ENCODE assay signal across 23 mouse cellular contexts in the genomic region with DNA sequence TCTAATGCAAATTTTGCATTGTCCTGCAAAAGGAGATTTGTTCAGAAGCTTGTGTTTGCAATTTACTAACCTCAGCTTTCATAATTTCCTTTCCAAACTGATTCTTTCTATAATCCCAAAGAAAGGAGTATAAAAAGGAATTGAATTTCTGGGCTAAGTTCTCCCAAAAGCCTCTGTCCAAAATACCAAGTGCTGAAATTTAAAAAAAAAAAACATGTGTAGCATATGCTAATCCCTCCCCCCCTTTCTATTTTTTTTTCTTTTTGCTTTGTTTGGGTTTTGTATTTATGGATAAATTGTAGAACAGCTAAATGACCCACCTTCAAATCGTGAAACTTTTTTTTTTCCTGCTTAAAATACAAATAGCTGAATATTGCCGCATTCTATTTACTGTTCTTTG. TPM values are rescaled to one million over a fixed set of nuclear protein-coding genes. Genes with fewer than 3 reads are reported as not detected.
DNase-seq lines count a peak whose midpoint lies in the region; ATAC-seq and TF ChIP-seq lines count a peak whose summit lies in the region.
"Had no signal": no experiment of that assay in that cellular context is flagged by ENCODE, and none has a peak within 500 bp of the region (broad histone marks: within the 10 kb centered on the region; RNA-seq: fewer than 3 reads in every experiment).

No protein-coding gene starts in this region.

- no peak overlapping the region for H3K4me3 ChIP-seq in lung, embryonic 14.5 days (ENCODE audit: low read depth, low read length)
- H3K4me3 ChIP-seq in CH12.LX (replicated peaks in 1 of 3; ENCODE audit: low read depth in 2 of 3, low read length in 2 of 3, poor library complexity in 1 of 3) (no peak overlapping the region), ES-E14 (ENCODE audit: insufficient read depth in 1 of 2, low read depth in 1 of 2, low read length in 2 of 2, poor library complexity in 1 of 2, severe bottlenecking in 1 of 2) (no peak overlapping the region)

- TF ChIP-seq CTCF in lung, embryonic 14.5 days (IDR thresholded peaks at IDR 0.05; ENCODE audit: low read depth): no peak
- TF ChIP-seq CTCF in CH12.LX (conservative IDR thresholded peaks at IDR 0.05 in 1 of 2, IDR thresholded peaks at IDR 0.05 in 1 of 2; ENCODE audit: low read depth in 2 of 2, low read length in 2 of 2): no peak

- in situ Hi-C loops in CH12.LX (cut with MboI; ENCODE audit: low pct_ligation_motif_present, low pct_unique_long_range_greater_than_20kb, low sequenced_read_pairs): no loop called here
- in situ Hi-C loops in ES-E14 (cut with MboI; ENCODE audit: low sequenced_read_pairs in 2 of 2, unreplicated experiment in 2 of 2): no loop called here

- H3K4me2 ChIP-seq in lung, embryonic 14.5 days: no peak overlapping the region
- no peak overlapping the region for H3K4me2 ChIP-seq in CH12.LX (ENCODE audit: insufficient read depth, low read depth, poor library complexity, severe bottlenecking)

- no peaks in the 10 kb centered on the region for H3K79me2 ChIP-seq in CH12.LX (replicated peaks; ENCODE audit: control insufficient read depth, extremely low read depth, insufficient read depth, poor library complexity, severe bottlenecking)

- H3K9ac ChIP-seq in lung, embryonic 14.5 days: no peak overlapping the region
- H3K9ac ChIP-seq in CH12.LX (ENCODE audit: insufficient read depth, low read depth) (no peak overlapping the region), ES-E14 (ENCODE audit: insufficient read depth, low read depth, low read length, poor library complexity, severe bottlenecking) (no peak overlapping the region)

- H3K9me3 ChIP-seq in lung, embryonic 14.5 days (ENCODE audit: low read depth, low read length): no peaks in the 10 kb centered on the region
- H3K9me3 ChIP-seq in CH12.LX (replicated peaks; ENCODE audit: low read length) (no peaks in the 10 kb centered on the region), ES-E14 (ENCODE audit: control insufficient read depth, insufficient read depth, low read depth, low read length) (no peaks in the 10 kb centered on the region)
- H3K9me3 ChIP-seq: G1E had no signal

- TF ChIP-seq EP300 in CH12.LX (IDR thresholded peaks at IDR 0.05; ENCODE audit: low read length): no peak

- TF ChIP-seq RAD21 in CH12.LX (IDR thresholded peaks at IDR 0.05; ENCODE audit: low read depth, low read length): no peak

- peak; percentile 48 for DNase-seq in lung, embryonic 14.5 days
- no peak for DNase-seq in lung, postnatal 10 days
- no peak for DNase-seq in CH12.LX (ENCODE audit: extremely low read depth)
- no peak for DNase-seq in ES-E14 (ENCODE audit: low read depth, low spot score)
- DNase-seq in ovary, postnatal 14 days (ENCODE audit: low spot score): no peak
- DNase-seq in layer of hippocampus, postnatal 10 days (ENCODE audit: low spot score in 2 of 2): no peak
- DNase-seq: adrenal gland, adult 2 months; adrenal gland, adult 8-10 months; adrenal gland, postnatal 10 days; adrenal gland, postnatal 14 days; adrenal gland, postnatal 25 days; adrenal gland, postnatal 36 days; B cell, adult 2 months; cerebellum, adult 11 months; cerebellum, adult 11-12 months; cerebellum, adult 18-20 months; cerebellum, adult 2 months; cerebellum, adult 8-10 months had no signal

- no peak for ATAC-seq in lung, embryonic 14.5 days (ENCODE audit: insufficient read depth)
- ATAC-seq: activated CD4-positive, CD25-positive, alpha-beta regulatory T cell, adult 4 months; CD4-positive, CD25-positive, alpha-beta regulatory T cell, adult 4 months; Patski had no signal

- TF ChIP-seq POLR2A in CH12.LX (IDR thresholded peaks at IDR 0.05; ENCODE audit: low read depth, low read length): no peak

- no peaks in the 10 kb centered on the region for H3K36me3 ChIP-seq in lung, embryonic 14.5 days (ENCODE audit: insufficient read depth)
- H3K36me3 ChIP-seq in CH12.LX (replicated peaks in 1 of 2; ENCODE audit: control insufficient read depth in 1 of 2, insufficient read depth in 1 of 2, low read length in 1 of 2) (no peaks in the 10 kb centered on the region), ES-E14 (ENCODE audit: control insufficient read depth, insufficient read depth, low read length, poor library complexity, severe bottlenecking) (no peaks in the 10 kb centered on the region)
- H3K36me3 ChIP-seq: G1E had no signal

- dilution Hi-C loops in CH12.LX (cut with MboI; ENCODE audit: extremely low pct_ligation_motif_present, extremely low pct_unique_long_range_greater_than_20kb, low sequenced_read_pairs): no loop called here

- H3K27me3 ChIP-seq in lung, embryonic 14.5 days (ENCODE audit: insufficient read depth, low read length): no peaks in the 10 kb centered on the region
- no peaks in the 10 kb centered on the region for H3K27me3 ChIP-seq in CH12.LX (replicated peaks)
- H3K27me3 ChIP-seq: Patski had no signal

- no peaks in the 10 kb centered on the region for H3K4me1 ChIP-seq in lung, embryonic 14.5 days (ENCODE audit: insufficient read depth)
- no peaks in the 10 kb centered on the region for H3K4me1 ChIP-seq in CH12.LX (ENCODE audit: control insufficient read depth in 1 of 2, insufficient read depth in 2 of 2)
- no peaks in the 10 kb centered on the region for H3K4me1 ChIP-seq in ES-E14 (ENCODE audit: control insufficient read depth in 2 of 2, insufficient read depth in 2 of 2, low read length in 2 of 2, poor library complexity in 1 of 2)

- WGBS in lung, embryonic 14.5 days: 94% methylated on average over 2 of the region's 2 CpGs

- no peak overlapping the region for H3K27ac ChIP-seq in lung, embryonic 14.5 days (ENCODE audit: low read depth)
- H3K27ac ChIP-seq in CH12.LX (ENCODE audit: insufficient read depth, low read depth) (no peak overlapping the region), ES-E14 (ENCODE audit: insufficient read depth, low read depth, low read length, poor library complexity, severe bottlenecking) (no peak overlapping the region)

TF ChIP-seq in CH12.LX, 34 proteins besides CTCF, POLR2A, EP300 and RAD21:
- TF ChIP-seq POLR2AphosphoS2 (IDR thresholded peaks at IDR 0.05; ENCODE audit: low read depth, low read length) (no peak), ZNF384 (IDR thresholded peaks at IDR 0.05; ENCODE audit: low read depth, low read length) (peak; percentile 22; the same call in 1 of the 2 replicates)

TF ChIP-seq in ES-E14, 5 proteins besides CTCF, POLR2A, EP300 and RAD21:
- TF ChIP-seq MAFK (IDR thresholded peaks at IDR 0.05; ENCODE audit: insufficient read depth, low read depth, low read length) (no peak), HCFC1 (IDR thresholded peaks at IDR 0.05; ENCODE audit: borderline replicate concordance, insufficient read depth, low read length) (no peak), ZNF384 (IDR thresholded peaks at IDR 0.05; ENCODE audit: low read depth, low read length) (peak; percentile 95), CHD2 (IDR thresholded peaks at IDR 0.05; ENCODE audit: low read depth, low read length) (no peak)

RNA-seq across cellular contexts. Expression of a gene that starts 53.2 kb away (rescaled TPM):
- 14.5 and 14.8 TPM in 2 replicates for polyA plus RNA-seq in lung, embryonic 14.5 days (2014; fragmentation: Nextera tagmentation; extraction: Ambion mirVana)
- total RNA-seq in CH12.LX (2012; rRNA removed) (not detected in 2 replicates), CH12.LX (2014; rRNA removed) (not detected in 2 replicates), ES-E14 (2012; rRNA removed) (20.1 and 32.6 TPM in 2 replicates)
- polyA plus RNA-seq in CH12.LX (2012; ENCODE audit: insufficient read length, low read depth): not detected in 2 replicates
- total RNA-seq in layer of hippocampus, postnatal 10 days (2021): 1 to 10 TPM; 4.2 to 6.3 TPM
- total RNA-seq: MEL had no signal
- polyA plus RNA-seq: G1E had no signal

Comparison
In these comparisons a context has a peak if more than half of its experiments do, and no peak if none do; other contexts are left out.
1. RNA of a gene that starts 53.2 kb away (total RNA-seq): 20.1 to 32.6 TPM in ES-E14 and 4.2 to 6.3 TPM in layer of hippocampus, postnatal 10 days; not detected in CH12.LX; every median in the first group is over 4 times any median in the second.